Mouse (Mus musculus) liver, embryonic 14.5 days (tissue): ENCODE data around the gene Olfm2. TPM values are rescaled to one million over a fixed set of nuclear protein-coding genes. Genes with fewer than 3 reads are reported as not detected.

Experiments
- ATAC-seq: fragments of 200-750 bp; cut with Nextera tagmentation; 2 replicates; pipeline ENCODE4 v1.8.0; 2017; ENCODE audit warnings: moderate number of reproducible peaks, mild to moderate bottlenecking, moderate library complexity; ENCODE audit not compliant: insufficient read depth
- DNase-seq, 3 experiments: peaks; one replicate each; pipeline ENCODE4 v3.0.0-alpha.2; 2012 to 2013; ENCODE audit warnings: low read depth in 3 of 3, low spot score in 3 of 3
- H3K27ac ChIP-seq: fragments of 300-500 bp; sonication (generic); 2 replicates; pipeline ENCODE4 v1.5.1; 2014; ENCODE audit warnings: moderate library complexity, mild to moderate bottlenecking, control low read depth, inconsistent platforms
- H3K27me3 ChIP-seq: fragments of 300-500 bp; sonication (generic); 2 replicates; pipeline ENCODE4 v1.6.1; 2014; ENCODE audit warnings: mild to moderate bottlenecking, low read length, moderate library complexity; ENCODE audit not compliant: control insufficient read depth, insufficient read depth
- H3K36me3 ChIP-seq: fragments of 300-500 bp; sonication (generic); replicated peaks from 2 replicates; pipeline ENCODE4 v1.6.1; 2014; ENCODE audit warnings: low read depth; ENCODE audit not compliant: control insufficient read depth, insufficient read depth
- H3K4me1 ChIP-seq, 2 experiments: fragments of 200-500 bp in 1 of 2; fragments of 300-500 bp in 1 of 2; sonication (generic) in 1 of 2; replicated peaks; 2 replicates each; pipeline ENCODE4 v1.6.1; 2012 to 2014; ENCODE audit warnings: antibody characterized with exemption in 1 of 2, inconsistent platforms in 1 of 2, low read length in 1 of 2; ENCODE audit not compliant: control insufficient read depth in 2 of 2, insufficient read depth in 2 of 2
- H3K4me2 ChIP-seq: fragments of 300-500 bp; sonication (generic); 2 replicates; pipeline ENCODE4 v1.6.1; 2014; ENCODE audit warnings: low read depth, mild to moderate bottlenecking, control low read depth, moderate library complexity
- H3K4me3 ChIP-seq, 2 experiments: fragments of 200-500 bp in 1 of 2; fragments of 300-500 bp in 1 of 2; sonication (generic) in 1 of 2; 2 replicates each; pipeline ENCODE4 v1.5.1; 2012 to 2014; ENCODE audit warnings: low read depth in 2 of 2, low read length in 2 of 2, mild to moderate bottlenecking in 2 of 2, control low read depth in 1 of 2, inconsistent platforms in 1 of 2, moderate library complexity in 1 of 2; ENCODE audit not compliant: insufficient read depth in 1 of 2
- H3K9ac ChIP-seq: fragments of 300-500 bp; sonication (generic); replicated peaks from 2 replicates; pipeline ENCODE4 v1.6.1; 2014; ENCODE audit warnings: mild to moderate bottlenecking, control low read depth, moderate library complexity
- H3K9me3 ChIP-seq: fragments of 300-500 bp; sonication (generic); 2 replicates; pipeline ENCODE4 v1.6.1; 2016; ENCODE audit warnings: low read length, mixed read lengths; ENCODE audit not compliant: control insufficient read depth
- CTCF ChIP-seq: IDR thresholded peaks from 2 replicates; pipeline ENCODE4 v1.5.1; 2016; ENCODE audit warnings: antibody characterized with exemption, low read depth, control low read depth
- EP300 ChIP-seq: IDR thresholded peaks from 2 replicates; pipeline ENCODE4 v1.6.1; 2016; ENCODE audit warnings: antibody characterized with exemption, low read depth
- WGBS: fragments of 180-500 bp; shearing (Covaris S2); extraction: QIAGEN DNeasy Blood & Tissue Kit; methylation state at CpG from one replicate; pipeline ENCODE4 v1.1.7; 2014; ENCODE audit not compliant: insufficient replicate concordance; 5-methylcytosine and 5-hydroxymethylcytosine counted together
- polyA plus RNA-seq, 2 experiments: library from polyadenylated mRNA; depleted of rRNA in 1 of 2; stranded (reverse) in 1 of 2; unstranded in 1 of 2; fragments of >200 nt; fragmentation: Nextera tagmentation in 1 of 2; extraction: Ambion mirVana in 1 of 2; gene quantifications; 2 replicates each; pipeline versions ENCODE4 v1.2.1 to v1.2.3; 2012 to 2014

The Olfm2 gene
- polyA plus RNA-seq, 2 experiments, result 0.06 to 0.10 TPM

GRCm38 (mm10) chr9:20747682-20748081 lies 1.5 kb upstream of the Olfm2 start:
- Histone ChIP-seq H3K27ac (no peak overlapping the region), H3K9ac (no peak overlapping the region), H3K27me3 (peaks cover 40% of the 10 kb centered on the region), H3K36me3 (no peaks in the 10 kb centered on the region), H3K4me3 (no peak overlapping the region), H3K4me2 (no peak overlapping the region), H3K4me1 (peaks cover 9 to 16% of the 10 kb centered on the region in 2 experiments), H3K9me3 (no peaks in the 10 kb centered on the region)
- 4% methylated on average over 3 of the region's 3 CpGs for WGBS
- no peak for TF ChIP-seq EP300
- DNase-seq (no peak), ATAC-seq (no peak)

GRCm38 (mm10) chr9:20745129-20745966 lies 801 bp downstream of the Olfm2 start:
- Histone ChIP-seq H3K27me3 (peaks cover 42% of the 10 kb centered on the region), H3K9ac (no peak overlapping the region), H3K9me3 (no peaks in the 10 kb centered on the region), H3K36me3 (no peaks in the 10 kb centered on the region), H3K4me2 (peak overlapping the region; percentile 49), H3K27ac (no peak overlapping the region), H3K4me3 (no peak overlapping the region), H3K4me1 (peaks cover 9 to 18% of the 10 kb centered on the region in 2 experiments)
- WGBS, result 10% methylated on average over 17 of the region's 17 CpGs
- TF ChIP-seq CTCF, result no peak
- TF ChIP-seq EP300, result no peak
- no peak for ATAC-seq
- no peak for DNase-seq

- Histone ChIP-seq H3K4me3 (no peak overlapping the region), H3K4me1 (peaks cover 9 to 13% of the 10 kb centered on the region in 2 experiments), H3K9ac (no peak overlapping the region), H3K4me2 (no peak overlapping the region), H3K9me3 (no peaks in the 10 kb centered on the region), H3K27me3 (peaks cover 47% of the 10 kb centered on the region), H3K27ac (no peak overlapping the region), H3K36me3 (no peaks in the 10 kb centered on the region)
- TF ChIP-seq EP300, result no peak
- peak; percentile 90 for TF ChIP-seq CTCF
- no peak for ATAC-seq
- WGBS, result 12% methylated on average over 22 of the region's 22 CpGs
- DNase-seq, result no peak
Observed at GRCm38 (mm10) chr9:20743946-20744738, 2.0 kb downstream of the Olfm2 start.

- peak overlapping the region; percentile 29; the same call in 1 of the 2 replicates for H3K4me2 ChIP-seq
- H3K27ac ChIP-seq, result no peak overlapping the region
- 3% methylated on average over 12 of the region's 12 CpGs for WGBS
Observed at GRCm38 (mm10) chr9:20740407-20740806, 5.7 kb downstream of the Olfm2 start.

More at GRCm38 (mm10) chr9:20740407-20740806, 5.7 kb downstream of the Olfm2 start:
- peaks cover 0 to 2% of the 10 kb centered on the region in 2 experiments; a peak in 1 of 4 replicates for H3K4me1 ChIP-seq
- no peaks in the 10 kb centered on the region for H3K36me3 ChIP-seq
- peak; percentile 51 to 71 (median 59) for DNase-seq
- peak; percentile 69 for ATAC-seq
- H3K4me3 ChIP-seq, result no peak overlapping the region
- H3K9ac ChIP-seq, result no peak overlapping the region
- H3K27me3 ChIP-seq, result peaks cover 25% of the 10 kb centered on the region
- H3K9me3 ChIP-seq, result no peaks in the 10 kb centered on the region
- TF ChIP-seq EP300 (no peak), CTCF (peak; percentile 98)
